Mouse (Mus musculus) fibroblast of lung, adult 2 months (primary cell): ENCODE data around the gene Rnd1.
A peak's percentile ranks its signal among the peaks of the same experiment; 100 is the strongest.

Source experiments
- DNase-seq: peaks from one replicate; pipeline ENCODE4 v3.0.0-alpha.2; 2011; ENCODE audit warnings: low read depth

Rnd1 gene

DNA sequence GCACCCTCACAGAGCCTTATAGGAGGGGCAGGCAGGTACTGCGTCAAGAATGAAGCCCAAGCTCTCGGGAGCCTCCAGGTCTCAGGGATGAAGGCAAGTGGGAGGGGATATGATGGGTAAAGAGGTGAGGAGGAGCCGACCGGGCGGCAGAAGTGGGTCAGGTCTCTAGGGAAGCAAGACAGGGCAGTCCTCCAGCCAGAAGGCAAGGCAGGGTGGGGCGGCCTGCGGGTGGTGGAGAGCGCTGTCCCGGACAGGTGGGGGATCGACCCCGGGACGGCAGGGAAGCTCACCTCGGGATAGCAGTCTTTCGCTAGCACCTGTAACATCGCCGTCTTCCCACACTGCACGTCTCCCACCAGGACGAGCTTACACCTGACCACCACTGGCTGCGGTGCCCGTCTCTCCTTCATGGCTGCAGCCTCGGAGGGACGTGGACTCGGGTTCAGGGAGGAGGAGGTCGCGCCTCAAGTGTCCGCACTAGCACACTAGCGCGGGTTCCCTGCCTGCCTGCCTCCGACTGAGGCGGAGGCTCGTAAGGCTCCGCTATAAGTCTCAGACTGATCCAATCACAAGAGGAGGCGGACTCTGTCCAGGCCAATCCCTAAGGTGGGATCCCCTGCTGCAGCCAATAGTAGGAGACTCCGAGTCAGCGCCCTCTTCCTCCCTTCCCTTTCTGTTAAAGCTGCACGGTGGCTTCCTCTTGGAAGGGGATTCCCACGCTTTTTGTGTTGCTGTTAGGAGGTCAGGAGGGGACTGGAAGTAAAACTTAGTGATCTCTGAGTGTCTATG, at the start of gene Rnd1:
Gene Rnd1, minus strand, starts transcription at position 522 of the 789 bp plus-strand sequence.
- DNase-seq: peak; percentile 82

DNA sequence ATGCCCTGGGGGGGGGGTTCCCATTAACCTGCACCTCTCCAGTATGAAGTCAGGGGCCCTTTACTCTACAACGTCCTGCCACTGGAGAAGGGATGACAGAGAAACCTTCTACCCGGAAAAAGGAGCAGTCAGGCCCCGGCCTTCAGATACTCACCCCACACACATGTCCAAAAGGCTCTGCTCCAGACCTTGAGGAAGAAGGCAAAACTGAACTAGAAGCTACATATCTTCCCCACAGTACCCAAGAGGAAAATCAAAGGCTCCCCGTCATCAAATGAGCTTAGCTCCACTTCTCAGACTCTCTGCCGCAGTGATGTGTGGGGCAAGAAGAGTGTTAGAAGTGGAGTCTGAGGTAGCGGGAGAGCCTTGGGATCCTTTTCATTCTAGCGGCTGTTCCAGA, 49.5 kb upstream of the Rnd1 start:
- DNase-seq: no peak

DNA sequence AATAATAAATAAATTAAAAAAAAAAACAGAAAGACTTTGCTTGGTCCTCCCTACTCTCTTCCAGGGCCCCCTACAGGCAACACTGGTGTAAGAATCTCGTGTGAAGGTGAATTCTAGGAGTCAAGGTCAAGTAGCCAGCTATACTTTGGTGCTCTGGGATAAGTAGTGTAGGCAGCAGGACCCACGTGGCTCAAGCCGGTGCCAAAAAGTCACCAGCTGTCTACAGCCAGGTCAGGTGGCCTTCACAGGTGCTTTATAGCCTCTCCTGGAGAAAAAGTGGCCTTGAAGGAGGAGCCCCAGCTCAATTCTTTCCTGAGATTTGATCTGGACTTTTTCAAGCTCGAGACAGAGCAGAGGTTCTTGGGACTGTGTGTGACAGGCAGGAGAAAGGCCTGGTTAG, 48.8 kb upstream of the Rnd1 start:
- no peak for DNase-seq

DNA sequence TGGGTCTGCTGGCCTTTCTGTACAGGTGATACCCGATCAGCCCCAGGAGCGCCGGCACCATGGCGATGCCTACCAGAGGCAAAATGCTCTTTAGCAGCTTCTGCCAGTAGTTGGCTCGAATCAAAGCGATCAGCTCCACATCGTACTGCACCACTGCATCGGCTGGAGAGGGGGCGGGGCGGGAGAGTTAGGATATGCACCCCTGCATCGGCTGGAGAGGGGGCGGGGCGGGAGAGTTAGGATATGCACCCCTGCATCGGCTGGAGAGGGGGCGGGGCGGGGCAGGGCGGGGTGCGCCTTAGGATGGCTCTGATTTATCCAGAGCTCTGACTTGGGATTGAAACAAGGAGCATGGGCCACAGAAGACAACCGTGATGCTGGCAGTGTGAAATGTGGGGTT, 47.2 kb upstream of the Rnd1 start:
- DNase-seq: no peak

DNA sequence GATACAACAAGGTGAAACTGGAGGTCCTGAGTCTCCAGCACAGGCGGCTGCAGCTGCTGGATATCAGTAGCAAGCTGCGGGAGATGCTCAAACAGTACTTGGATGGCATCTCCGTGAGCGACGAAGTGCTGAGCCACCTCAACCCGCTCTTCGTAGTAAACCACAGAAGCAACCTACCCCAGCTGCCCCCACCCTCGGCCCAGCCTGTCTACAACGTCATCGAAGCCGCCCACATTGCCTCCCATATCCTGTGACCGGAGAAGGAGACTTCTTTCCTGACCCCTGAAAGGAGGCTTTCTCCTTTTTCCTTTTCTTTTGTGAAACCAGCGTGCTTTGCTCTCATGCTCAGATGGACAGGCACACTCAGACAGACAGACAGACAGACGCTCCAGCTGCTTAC, 45.6 kb upstream of the Rnd1 start:
- no peak for DNase-seq

DNA sequence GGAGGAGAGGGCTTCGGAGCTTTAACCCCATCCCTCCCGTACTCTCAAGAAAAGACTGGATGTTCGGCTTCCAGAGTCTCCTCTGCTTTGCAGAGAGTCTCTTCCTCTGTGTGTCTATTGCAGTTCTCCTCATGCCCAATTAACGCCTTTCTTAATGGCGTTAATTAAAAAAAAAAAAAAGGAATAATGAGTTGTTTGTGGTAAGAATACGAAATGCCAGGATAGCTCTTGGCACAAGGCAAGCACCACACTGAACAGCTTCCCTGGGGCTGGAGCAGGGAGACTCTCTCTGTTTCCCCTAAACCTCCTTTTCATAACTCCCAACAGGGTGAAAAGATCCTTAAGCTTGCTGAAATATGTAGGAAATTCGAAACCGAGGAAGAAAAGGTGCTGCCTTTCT, 44.9 kb upstream of the Rnd1 start:
- DNase-seq: no peak

DNA sequence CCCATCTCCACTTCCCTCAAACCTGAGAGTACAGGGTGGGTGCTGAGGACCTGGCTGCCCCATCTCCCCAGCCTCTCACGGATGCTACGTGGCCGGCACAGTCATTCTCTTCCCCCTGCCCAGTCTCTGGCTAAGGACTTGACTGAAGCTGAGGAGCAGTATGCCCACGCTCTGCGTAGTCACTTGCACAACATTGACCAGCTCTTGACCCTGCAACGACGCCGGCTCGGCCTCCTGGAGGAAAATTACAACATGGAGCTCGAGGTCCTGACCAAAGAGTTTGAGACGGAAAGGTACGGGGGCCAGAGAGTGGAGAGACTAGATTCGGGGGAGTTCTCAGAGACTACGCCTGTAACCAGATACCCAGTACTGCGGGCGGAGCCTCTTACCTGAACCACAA, 40.0 kb upstream of the Rnd1 start:
- DNase-seq: no peak

DNA sequence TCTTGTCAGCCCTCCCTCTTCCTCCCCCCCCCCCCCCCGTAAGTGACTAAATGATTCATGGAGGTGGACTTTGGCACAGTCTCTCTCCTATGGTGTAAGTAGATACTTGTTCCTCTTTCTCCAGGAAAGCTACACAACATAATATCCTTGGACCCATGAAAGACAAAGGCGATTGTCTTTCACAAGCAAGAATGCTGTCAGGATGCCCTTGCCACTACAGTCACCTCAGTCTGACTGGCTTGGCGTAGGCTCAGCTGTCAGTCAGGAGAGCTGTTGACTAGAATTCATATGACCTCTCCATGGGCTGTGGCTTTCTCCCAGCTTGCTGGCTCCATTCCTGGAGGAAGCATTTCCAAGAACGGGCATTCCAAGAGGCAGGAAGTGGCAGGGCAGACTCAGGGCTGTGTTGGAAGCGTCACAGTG, 37.0 kb upstream of the Rnd1 start:
- DNase-seq: peak; percentile 74

DNA sequence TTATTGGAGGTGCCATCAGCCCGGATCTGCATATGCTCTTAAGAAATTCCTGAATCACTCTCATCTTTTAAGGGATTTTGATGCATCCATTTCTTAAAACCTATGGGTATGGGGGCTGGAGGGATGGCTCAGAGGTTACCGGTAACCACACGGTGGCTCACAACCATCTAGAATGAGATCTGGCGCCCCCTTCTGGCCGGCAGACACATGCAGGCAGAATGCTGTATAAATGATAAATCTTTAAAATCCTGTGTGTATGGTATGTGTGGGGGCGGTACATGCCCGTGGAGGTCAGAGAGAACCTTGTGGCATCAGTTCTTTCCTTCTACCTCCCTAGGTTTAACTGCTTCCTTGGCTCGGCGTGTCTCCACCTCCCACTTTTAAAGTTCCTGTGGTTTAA, 33.2 kb upstream of the Rnd1 start:
- no peak for DNase-seq

DNA sequence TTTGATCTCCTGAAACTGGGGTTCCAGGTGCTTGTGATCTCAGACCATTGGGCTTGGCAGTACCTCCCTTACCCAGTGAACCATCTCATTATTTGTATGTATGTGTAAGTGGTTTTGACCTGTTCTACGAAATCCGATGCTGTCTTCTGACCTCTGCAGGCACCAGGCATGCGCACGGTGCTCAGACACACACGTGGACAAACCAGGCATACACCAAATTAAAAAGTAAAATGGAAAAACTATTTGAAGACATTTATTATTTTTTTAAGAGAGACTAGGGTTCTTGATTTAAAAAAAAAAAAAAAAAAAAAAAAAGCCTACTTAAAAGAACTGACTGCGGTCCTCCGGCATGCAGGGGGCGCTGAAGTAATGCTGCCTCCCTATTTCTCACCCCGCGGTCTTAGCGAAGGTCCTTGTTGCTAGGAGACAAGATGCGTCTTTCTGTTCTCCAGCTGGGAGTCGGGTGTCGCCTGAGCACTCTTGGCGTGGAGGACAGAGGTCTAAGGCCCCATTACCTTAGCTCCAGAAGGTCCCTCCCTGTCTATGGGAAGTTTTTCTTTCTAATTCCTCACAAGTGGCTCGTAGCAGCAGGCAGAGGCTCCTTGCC, 30.6 kb upstream of the Rnd1 start, which contains the start of gene Ccdc65:
Gene Ccdc65, plus strand, starts transcription at position 442 of the 607 bp plus-strand sequence.
- DNase-seq: peak; percentile 69

DNA sequence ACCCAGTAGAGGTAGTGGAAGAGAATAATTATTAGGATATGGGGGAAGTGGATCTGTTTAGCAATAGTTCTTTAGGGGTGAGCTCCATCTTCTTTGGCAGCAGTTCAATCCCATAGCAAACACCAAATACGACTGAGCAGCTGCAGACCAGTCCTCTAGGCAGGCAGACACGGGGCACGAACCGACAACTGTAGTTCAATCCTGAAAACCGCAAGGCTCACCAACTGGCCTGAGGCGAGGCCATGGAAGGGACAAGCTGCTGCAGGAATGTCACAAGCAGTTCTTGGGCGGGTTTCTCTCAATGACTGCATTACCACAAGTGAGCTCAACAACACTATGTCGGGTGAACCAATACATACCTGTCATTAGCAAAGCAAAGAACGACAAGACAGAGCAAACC, 27.1 kb upstream of the Rnd1 start:
- no peak for DNase-seq

DNA sequence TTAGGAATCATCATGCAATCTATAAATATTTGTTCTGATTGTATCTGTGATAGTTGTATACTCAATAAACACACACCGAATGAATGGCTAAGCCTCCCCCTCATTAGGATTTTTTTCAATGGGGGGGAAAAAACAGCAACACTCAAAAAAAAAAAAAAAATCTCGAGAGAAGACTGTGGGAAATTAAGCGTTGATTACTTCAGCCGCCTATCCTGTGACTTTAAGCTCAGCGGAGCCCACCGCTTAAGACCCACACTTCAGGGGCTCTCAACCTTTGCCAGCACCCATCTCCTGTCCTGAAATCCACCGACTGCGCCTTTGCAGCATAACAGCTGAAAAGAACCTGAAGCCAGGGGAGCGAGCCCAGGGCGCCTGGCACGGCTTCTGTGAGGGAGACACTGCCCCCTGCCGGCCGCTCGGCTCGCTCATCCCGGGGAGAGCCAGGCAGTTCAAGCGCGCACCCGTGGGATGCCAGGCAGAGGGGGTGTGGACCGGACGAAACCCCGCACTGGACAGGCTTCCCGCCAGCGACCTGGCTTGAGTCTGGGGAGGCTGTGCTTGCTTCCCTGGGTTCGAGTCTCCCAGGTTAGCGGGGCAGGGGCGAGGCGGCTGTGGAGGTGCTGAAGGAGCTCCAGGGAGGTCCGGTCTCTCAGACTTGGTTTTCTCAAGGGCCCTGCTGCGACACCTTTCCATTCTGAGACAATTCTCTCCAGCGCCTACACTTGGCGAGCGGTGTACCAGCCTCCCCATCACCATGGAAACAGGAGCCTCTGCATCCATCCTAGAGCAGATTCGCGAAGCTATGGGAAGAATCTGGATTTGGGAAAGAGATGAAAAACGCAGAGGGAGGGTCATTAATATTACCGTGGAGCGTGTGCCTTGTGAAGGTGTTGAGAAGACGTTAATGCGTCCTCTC, 22.2 kb upstream of the Rnd1 start:
- no peak for DNase-seq

DNA sequence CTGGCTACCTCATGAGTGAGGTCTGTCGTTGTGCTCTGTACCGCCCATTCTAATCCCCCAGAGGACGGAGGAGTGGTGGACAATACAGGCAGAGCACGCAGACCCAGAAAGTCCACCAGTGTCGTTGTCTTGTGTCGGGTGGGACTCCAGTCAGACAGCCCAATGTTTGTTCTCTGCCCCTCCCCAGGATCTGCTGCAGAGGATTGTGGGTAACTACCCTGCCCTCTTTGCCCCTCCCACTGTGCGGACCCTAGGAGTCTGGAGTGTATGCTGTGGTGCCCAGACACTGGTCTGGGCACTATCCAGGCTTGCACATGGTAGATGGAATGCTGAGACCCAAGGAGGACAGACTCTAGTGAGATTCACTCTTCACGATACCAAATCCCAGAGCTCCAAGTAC, 19.0 kb upstream of the Rnd1 start:
- no peak for DNase-seq

DNA sequence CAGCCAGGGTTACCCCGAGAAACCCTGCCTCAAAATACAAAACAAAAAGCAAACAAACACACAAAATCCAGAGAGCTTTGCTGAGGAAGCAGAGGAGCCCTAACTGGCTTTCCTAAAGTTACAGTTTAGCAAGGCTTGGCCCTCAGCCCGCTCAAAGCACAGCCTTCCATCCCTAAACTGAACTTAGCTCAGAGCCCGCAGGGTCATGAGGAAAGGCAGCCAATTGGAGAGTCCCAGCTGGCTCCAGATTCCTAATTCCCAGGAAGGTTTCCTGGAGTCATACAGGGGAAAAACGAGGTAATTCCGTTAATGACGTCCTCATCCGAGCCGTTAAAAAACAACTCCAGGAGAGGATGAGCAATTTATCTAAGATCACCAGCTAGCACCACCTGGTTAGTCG, 18.5 kb upstream of the Rnd1 start:
- no peak for DNase-seq

DNA sequence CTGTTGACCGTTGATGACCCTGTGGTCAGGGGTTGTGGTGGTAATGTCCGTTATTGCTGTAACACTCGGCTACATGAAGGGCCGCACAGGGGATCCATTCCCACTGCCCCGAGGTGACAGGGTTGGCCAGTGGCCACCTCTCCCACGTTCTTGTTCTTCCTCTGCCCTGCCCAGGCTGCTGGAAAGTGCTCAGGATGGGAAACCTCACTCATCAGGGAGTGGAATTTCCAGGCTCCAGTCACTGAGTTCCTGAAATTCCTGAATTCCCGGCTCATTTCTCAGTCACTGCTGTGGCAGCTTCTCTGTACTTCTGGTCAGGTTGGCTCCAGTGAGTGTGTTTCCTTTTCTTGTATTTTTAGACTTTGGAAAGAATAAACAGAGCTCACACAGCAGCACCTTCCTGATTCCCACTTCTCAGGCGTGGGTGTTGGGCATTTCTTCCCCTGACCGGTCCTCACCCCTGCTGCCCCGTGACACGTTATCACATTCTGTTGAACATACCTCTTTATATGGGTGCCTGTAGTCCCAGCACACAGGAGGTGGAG, 15.0 kb upstream of the Rnd1 start:
- DNase-seq: peak; percentile 88

DNA sequence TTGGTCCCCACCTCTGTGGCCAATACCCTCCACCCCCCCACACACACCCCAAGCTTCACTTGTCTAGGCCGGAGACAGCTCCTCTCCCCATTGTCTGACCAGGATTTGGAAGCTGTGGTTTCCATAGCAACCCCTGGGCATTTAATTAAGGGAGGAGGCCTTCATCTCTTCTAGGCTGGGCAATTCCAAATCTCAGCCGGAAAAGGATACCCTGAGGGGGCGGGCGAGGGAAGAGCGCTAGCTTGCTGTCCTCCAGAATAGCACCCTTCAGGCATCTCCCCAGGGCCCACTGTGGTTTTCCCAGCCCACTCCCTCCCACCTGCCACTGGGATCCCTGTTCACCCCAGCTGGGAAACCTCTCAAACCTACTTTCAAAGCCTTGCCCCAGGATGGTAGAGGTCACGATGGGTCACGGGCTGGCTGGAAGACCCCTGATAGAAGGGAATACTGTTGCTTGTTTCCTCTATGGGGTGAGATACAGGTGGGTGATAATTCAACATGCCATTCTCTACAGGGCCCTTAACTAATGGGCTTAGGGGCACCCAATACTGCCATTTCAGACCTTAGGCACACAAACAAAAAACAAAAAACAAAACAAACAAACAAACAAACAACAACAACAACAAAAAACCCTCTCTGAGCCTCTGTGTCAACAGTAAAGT, 14.4 kb upstream of the Rnd1 start:
- no peak for DNase-seq

DNA sequence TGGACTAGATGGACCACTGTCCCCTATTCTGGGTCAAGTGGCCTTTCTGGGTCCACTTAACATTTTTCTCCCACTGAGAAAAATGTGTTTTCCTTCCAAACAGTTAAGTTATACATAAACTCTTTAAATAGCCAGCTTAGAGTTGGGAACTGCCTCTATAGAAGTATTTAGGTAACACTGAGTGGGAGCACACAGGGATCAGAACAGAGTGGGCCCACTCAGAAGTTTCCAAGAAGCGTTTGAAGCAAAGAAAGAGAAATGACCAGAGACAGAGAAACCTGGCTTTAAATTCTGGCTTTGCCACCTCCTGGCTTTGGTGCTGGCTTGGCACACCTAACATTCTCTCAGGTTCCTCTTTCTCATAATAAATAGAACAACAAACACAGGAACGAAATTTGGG, 12.4 kb upstream of the Rnd1 start:
- no peak for DNase-seq

DNA sequence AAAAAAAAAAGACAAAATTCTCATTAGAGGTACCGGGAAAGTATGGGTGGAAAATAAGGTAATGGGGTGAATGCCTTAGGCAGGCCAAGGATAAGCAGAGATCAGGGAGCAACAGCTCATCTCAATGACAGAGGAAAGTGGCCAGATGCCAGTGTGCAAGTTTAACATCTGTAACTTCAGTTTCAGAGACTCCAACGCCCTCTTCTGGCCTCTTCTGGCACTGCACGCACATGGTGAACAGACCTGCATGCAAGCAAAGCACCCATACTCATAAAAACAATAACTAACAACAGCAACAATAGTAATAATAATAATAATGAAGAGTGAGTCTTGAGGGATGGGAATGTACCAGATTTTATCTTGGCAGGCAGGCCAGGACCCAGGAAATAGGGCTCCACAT, 8.7 kb upstream of the Rnd1 start:
- no peak for DNase-seq

DNA sequence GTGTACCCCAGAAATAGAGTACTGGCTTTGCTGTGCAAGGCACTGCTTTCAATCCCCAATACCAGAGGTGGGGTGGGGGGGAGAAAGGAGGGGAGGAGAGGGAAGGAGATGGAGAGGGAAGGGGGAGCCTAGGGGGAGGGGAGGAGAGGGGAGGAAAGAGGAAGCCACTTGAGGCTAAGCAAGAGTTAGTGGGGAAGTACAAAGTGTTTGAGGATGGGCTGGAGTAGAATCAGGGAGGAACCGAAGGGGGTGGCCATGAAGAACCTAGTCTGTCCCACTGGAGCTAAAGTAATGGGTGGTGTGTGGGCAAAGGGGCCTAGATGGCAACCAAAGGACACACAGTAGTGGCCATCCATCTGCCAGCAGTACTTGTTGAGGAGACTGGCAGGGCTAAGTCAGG, 6.5 kb upstream of the Rnd1 start:
- DNase-seq: no peak

DNA sequence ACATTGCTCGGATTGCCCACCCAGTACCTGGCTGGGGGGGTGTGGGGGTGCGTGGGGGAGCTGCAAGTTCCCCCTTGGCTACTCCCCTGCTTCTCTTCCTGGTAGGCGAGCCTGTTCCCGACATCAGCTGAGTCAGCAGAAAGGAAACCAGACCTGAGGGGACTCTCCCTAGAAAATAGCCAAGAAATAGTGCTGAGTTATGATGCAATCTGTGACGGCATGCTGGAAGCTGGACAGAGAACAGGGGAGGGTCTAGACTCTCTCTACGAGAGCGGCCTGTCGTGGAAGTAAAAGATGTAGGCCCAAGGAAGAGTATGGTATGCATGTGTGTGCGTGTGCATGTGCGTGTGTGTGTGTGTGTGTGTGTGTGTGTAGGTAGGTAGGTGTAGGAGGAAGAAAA, 5.9 kb upstream of the Rnd1 start:
- peak; percentile 51 for DNase-seq

DNA sequence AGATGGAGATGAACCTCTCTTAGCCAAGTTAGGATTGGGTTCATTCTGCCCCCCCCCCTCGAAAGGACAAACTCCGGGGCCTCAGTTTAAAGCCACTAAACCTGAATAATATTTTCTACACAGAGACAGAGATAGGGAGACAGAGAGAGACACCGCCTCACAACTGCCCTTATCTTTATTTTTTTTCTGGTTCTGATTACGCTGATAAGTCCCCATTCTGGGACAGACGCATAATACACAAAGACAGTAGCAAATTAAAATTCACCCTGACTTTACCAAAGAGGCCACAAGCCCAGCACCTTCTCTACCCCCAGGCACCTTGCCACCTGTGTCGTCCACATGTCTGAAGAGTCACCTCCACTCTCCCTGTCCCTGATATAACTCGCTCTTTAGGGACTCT, 4.4 kb upstream of the Rnd1 start:
- DNase-seq: no peak

DNA sequence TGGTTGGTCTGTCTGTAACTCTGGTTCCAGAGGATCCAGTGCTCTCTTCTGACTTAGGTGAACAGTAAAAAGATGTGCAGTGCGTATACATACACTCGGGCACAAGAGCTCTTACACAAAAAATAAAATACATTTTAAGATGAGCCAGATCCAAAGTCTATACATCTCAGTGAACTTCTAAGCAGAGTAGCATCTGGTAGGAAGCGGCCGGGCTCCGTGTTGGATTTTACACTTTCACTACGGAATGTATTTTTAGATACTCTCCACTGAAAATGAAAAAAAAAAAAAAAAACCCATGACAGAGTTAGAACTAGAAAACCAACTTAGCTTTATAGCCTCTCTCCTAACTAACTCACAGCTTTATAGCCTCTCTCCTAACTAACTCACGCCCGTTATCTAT, 3.4 kb upstream of the Rnd1 start:
- DNase-seq: no peak
